Mouse (Mus musculus): Measurements from ENCODE around the gene Nemp1.

DNA sequence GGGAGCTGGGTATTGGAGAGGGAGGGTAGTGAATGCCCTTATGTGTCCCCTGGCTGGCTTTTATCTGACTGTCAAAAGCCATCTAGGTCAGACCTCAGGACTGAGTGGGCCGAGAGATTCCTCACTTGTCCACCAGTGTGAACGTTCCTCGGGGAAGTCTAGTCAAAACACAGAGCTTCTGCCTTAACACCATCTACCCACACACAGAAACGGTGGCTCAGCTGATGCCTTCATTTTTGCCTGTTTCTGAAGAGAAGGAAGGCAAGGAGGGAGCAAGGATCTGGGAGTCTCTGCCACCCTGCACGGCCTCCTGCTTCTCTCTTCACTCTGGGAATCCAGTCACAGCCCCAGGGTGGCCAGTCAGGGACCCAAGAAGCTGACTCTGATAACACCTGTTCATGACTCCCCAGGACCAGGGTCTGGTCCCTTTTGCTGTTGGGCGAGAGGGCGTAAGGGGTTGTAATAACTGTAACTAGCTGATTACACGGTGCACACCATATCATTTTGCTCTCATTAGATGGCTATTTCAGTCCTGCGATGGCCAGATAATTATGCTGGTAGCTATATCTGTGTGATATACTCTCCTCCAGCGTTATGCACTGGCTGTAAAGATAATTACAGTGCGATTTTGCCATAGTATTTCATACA, 63.7 kb downstream of the Nemp1 start:
- TF ChIP-seq CTCF (IDR thresholded peaks at IDR 0.05; ENCODE audit: control insufficient read depth, insufficient read depth, insufficient replicate concordance, low read depth, low read length) (no peak), POLR2A (IDR thresholded peaks at IDR 0.05; ENCODE audit: control insufficient read depth, low read depth, low read length) (no peak)

Measured in testis, adult 2 months (tissue).